Mouse (Mus musculus): ENCODE measurements at regions not wholly inside any gene's neighbourhood (a gene's known extent, or its start where the extent isn't known, plus 50 kb on each side); places are given as distances from the start of the nearest gene placed in this dataset.

GRCm38 (mm10) chr13:37290636-37291035 is 54.4 kb upstream of the Ly86 start:
- peaks cover 9% of the 10 kb centered on the region; the same call in 1 of the 2 replicates for H3K27me3 ChIP-seq (ENCODE audit: insufficient read depth, low read length)
- TF ChIP-seq CTCF (IDR thresholded peaks at IDR 0.05; ENCODE audit: low read depth, low read length), result no peak
- no peak for TF ChIP-seq GATA1 (IDR thresholded peaks at IDR 0.05; ENCODE audit: borderline replicate concordance, low read length)
- TF ChIP-seq GATA2 (IDR thresholded peaks at IDR 0.05; ENCODE audit: borderline replicate concordance, low read depth, low read length), result no peak
- TF ChIP-seq TAL1 (conservative IDR thresholded peaks at IDR 0.05; ENCODE audit: low read depth, low read length), result no peak
- no peak for TF ChIP-seq POLR2AphosphoS5 (IDR thresholded peaks at IDR 0.05; ENCODE audit: insufficient replicate concordance, low read depth, low read length)
- ATAC-seq (ENCODE audit: extremely low read depth, insufficient number of reproducible peaks, low FRiP score, poor library complexity, severe bottlenecking), result no peak

DNA sequence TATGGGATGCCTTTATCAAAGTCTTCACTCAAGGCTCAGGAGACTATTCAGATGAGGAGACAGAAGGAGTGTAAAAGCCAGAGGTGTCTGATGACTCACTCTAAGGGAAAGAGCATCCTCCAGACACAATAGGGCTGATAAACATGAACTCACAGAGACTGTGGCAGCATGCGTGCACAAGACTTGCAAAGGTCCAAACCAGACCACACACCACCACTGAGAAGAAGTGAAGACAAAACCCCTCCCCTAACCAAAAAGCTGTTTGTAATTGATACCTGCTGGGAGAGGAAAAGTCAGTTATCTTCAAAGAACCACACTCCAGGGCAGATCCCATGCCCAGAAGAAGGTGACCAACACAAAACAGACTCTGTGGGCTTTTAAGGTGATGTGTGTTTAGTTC is 56.0 kb upstream of the Ly86 start:
- DNase-seq (ENCODE audit: low spot score) (no peak), ATAC-seq (ENCODE audit: extremely low read depth, insufficient number of reproducible peaks, low FRiP score, poor library complexity, severe bottlenecking) (no peak)
- Histone ChIP-seq H3K4me3 (ENCODE audit: low read depth, low read length) (no peak overlapping the region), H3K27me3 (ENCODE audit: insufficient read depth, low read length) (0 out of 2 replicates have a peak, but pooled peaks cover 5% of the 10 kb centered on the region), H3K36me3 (replicated peaks) (no peaks in the 10 kb centered on the region), H3K9me3 (replicated peaks) (no peaks in the 10 kb centered on the region), H3K4me1 (ENCODE audit: insufficient read depth, low read depth, low read length) (no peaks in the 10 kb centered on the region)
- TF ChIP-seq POLR2AphosphoS5 (IDR thresholded peaks at IDR 0.05; ENCODE audit: insufficient replicate concordance, low read depth, low read length), result no peak
- no peak for TF ChIP-seq GATA1 (IDR thresholded peaks at IDR 0.05; ENCODE audit: borderline replicate concordance, low read length)
- TF ChIP-seq TAL1 (conservative IDR thresholded peaks at IDR 0.05; ENCODE audit: low read depth, low read length), result no peak
- no peak for TF ChIP-seq GATA2 (IDR thresholded peaks at IDR 0.05; ENCODE audit: borderline replicate concordance, low read depth, low read length)
- no peak for TF ChIP-seq CTCF (IDR thresholded peaks at IDR 0.05; ENCODE audit: low read depth, low read length)

More at GRCm38 (mm10) chr13:37290636-37291035, 54.4 kb upstream of the Ly86 start:
- no peak overlapping the region for H3K4me3 ChIP-seq (ENCODE audit: low read depth, low read length)
- DNase-seq (ENCODE audit: low spot score), result no peak
- no peaks in the 10 kb centered on the region for H3K9me3 ChIP-seq (replicated peaks)
- H3K36me3 ChIP-seq (replicated peaks), result no peaks in the 10 kb centered on the region
- no peaks in the 10 kb centered on the region for H3K4me1 ChIP-seq (ENCODE audit: insufficient read depth, low read depth, low read length)

- H3K4me1 ChIP-seq (ENCODE audit: insufficient read depth, low read depth, low read length), result no peaks in the 10 kb centered on the region
- H3K4me3 ChIP-seq (ENCODE audit: low read depth, low read length), result no peak overlapping the region
- no peaks in the 10 kb centered on the region for H3K9me3 ChIP-seq (replicated peaks)
- DNase-seq (ENCODE audit: low spot score) (no peak), ATAC-seq (ENCODE audit: extremely low read depth, insufficient number of reproducible peaks, low FRiP score, poor library complexity, severe bottlenecking) (no peak)
- no peaks in the 10 kb centered on the region for H3K36me3 ChIP-seq (replicated peaks)
- no peak for TF ChIP-seq TAL1 (conservative IDR thresholded peaks at IDR 0.05; ENCODE audit: low read depth, low read length)
- TF ChIP-seq GATA2 (IDR thresholded peaks at IDR 0.05; ENCODE audit: borderline replicate concordance, low read depth, low read length), result no peak
- no peak for TF ChIP-seq CTCF (IDR thresholded peaks at IDR 0.05; ENCODE audit: low read depth, low read length)
- no peak for TF ChIP-seq POLR2AphosphoS5 (IDR thresholded peaks at IDR 0.05; ENCODE audit: insufficient replicate concordance, low read depth, low read length)
- no peak for TF ChIP-seq GATA1 (IDR thresholded peaks at IDR 0.05; ENCODE audit: borderline replicate concordance, low read length)
- no peaks in the 10 kb centered on the region; the same call in 1 of the 2 replicates for H3K27me3 ChIP-seq (ENCODE audit: insufficient read depth, low read length)
These were observed 62.5 kb upstream of the Ly86 start for GRCm38 (mm10) chr13:37282515-37282914.

GRCm38 (mm10) chr13:37279078-37279789 is 65.8 kb upstream of the Ly86 start:
- no peak for DNase-seq (ENCODE audit: low spot score)
- H3K27me3 ChIP-seq (ENCODE audit: insufficient read depth, low read length), result no peaks in the 10 kb centered on the region; the same call in 1 of the 2 replicates

DNA sequence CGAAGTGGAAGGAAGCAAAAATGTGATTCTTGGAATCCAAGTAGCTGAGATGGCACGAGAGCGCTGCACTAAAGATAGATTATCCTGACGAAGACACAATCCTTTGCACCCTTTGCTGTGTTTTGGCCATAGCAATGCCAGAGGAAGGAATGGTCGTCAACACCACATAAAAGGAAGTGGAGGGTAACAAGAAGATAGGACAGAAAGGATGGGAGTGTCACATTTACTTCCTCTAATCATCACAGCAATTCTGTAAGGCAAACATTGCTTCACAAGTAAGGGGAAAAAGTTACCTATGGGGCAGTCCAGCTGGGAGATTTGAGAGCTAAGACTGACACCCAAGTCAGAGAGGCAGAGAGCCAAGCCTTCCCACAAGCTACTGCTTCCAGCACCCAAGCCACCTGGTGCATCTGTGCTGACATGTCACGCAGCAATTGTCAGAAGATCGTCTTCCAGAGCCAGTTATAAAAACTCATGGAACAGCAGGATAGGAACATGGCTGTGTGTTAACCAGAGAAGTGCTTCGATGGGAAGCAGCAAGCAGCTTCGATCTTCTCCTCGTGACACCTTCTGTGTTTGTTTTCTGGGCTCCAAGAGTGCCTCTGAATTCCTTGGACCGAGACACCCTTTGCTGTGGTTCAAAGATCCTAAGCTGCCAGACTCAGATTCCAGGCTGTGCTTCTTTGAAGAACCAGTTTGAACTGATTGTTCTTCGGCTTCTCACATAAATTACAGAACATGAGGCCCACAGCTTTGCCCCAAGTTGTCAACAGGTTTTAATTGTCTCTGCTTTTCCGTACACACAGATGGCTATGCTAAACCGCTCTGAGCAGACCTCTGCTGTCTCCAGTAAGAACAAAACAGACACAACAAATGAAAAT is 95.2 kb upstream of the Ly86 start:
- no peaks in the 10 kb centered on the region for H3K4me1 ChIP-seq (ENCODE audit: insufficient read depth, low read depth, low read length)
- ATAC-seq (ENCODE audit: extremely low read depth, insufficient number of reproducible peaks, low FRiP score, poor library complexity, severe bottlenecking), result no peak
- no peak overlapping the region for H3K4me3 ChIP-seq (ENCODE audit: low read depth, low read length)
- H3K27me3 ChIP-seq (ENCODE audit: insufficient read depth, low read length), result peaks cover 2% of the 10 kb centered on the region
- DNase-seq (ENCODE audit: low spot score), result no peak
- no peaks in the 10 kb centered on the region for H3K36me3 ChIP-seq (replicated peaks)
- H3K9me3 ChIP-seq (replicated peaks), result no peaks in the 10 kb centered on the region
- no peak for TF ChIP-seq POLR2AphosphoS5 (IDR thresholded peaks at IDR 0.05; ENCODE audit: insufficient replicate concordance, low read depth, low read length)
- TF ChIP-seq GATA2 (IDR thresholded peaks at IDR 0.05; ENCODE audit: borderline replicate concordance, low read depth, low read length), result no peak
- no peak for TF ChIP-seq CTCF (IDR thresholded peaks at IDR 0.05; ENCODE audit: low read depth, low read length)
- TF ChIP-seq GATA1 (IDR thresholded peaks at IDR 0.05; ENCODE audit: borderline replicate concordance, low read length), result no peak
- TF ChIP-seq TAL1 (conservative IDR thresholded peaks at IDR 0.05; ENCODE audit: low read depth, low read length), result no peak

More at GRCm38 (mm10) chr13:37279078-37279789, 65.8 kb upstream of the Ly86 start:
- no peaks in the 10 kb centered on the region for H3K9me3 ChIP-seq (replicated peaks)
- no peaks in the 10 kb centered on the region for H3K4me1 ChIP-seq (ENCODE audit: insufficient read depth, low read depth, low read length)
- TF ChIP-seq CTCF (IDR thresholded peaks at IDR 0.05; ENCODE audit: low read depth, low read length) (peak; percentile 31; the same call in 1 of the 2 replicates), POLR2AphosphoS5 (IDR thresholded peaks at IDR 0.05; ENCODE audit: insufficient replicate concordance, low read depth, low read length) (no peak), GATA1 (IDR thresholded peaks at IDR 0.05; ENCODE audit: borderline replicate concordance, low read length) (no peak)
- H3K4me3 ChIP-seq (ENCODE audit: low read depth, low read length), result no peak overlapping the region
- H3K36me3 ChIP-seq (replicated peaks), result no peaks in the 10 kb centered on the region
- ATAC-seq (ENCODE audit: extremely low read depth, insufficient number of reproducible peaks, low FRiP score, poor library complexity, severe bottlenecking), result no peak

DNA sequence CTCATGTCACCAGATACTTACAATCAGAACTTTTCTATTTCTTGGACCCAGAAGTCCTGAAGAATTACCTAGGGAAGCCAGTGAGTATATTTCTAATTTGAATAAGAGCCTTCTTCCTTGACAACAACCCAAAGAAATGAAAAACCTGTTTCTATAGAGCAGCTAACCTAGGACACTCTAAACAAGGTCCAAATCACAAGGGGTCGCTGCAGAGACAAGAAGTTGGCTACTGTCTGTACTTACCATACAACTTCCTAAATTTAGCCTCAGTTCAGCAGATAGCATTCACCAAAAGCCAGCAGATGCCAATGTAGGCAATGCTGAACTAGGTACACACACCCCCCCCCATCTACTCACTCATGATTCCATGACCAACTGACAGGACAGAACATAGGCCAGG is 96.3 kb upstream of the Ly86 start:
- TF ChIP-seq POLR2AphosphoS5 (IDR thresholded peaks at IDR 0.05; ENCODE audit: insufficient replicate concordance, low read depth, low read length) (no peak), CTCF (IDR thresholded peaks at IDR 0.05; ENCODE audit: low read depth, low read length) (no peak), TAL1 (conservative IDR thresholded peaks at IDR 0.05; ENCODE audit: low read depth, low read length) (no peak), GATA1 (IDR thresholded peaks at IDR 0.05; ENCODE audit: borderline replicate concordance, low read length) (no peak), GATA2 (IDR thresholded peaks at IDR 0.05; ENCODE audit: borderline replicate concordance, low read depth, low read length) (no peak)
- H3K4me3 ChIP-seq (ENCODE audit: low read depth, low read length), result no peak overlapping the region
- peaks cover 2% of the 10 kb centered on the region for H3K27me3 ChIP-seq (ENCODE audit: insufficient read depth, low read length)
- no peaks in the 10 kb centered on the region for H3K4me1 ChIP-seq (ENCODE audit: insufficient read depth, low read depth, low read length)
- H3K9me3 ChIP-seq (replicated peaks), result no peaks in the 10 kb centered on the region
- no peak for ATAC-seq (ENCODE audit: extremely low read depth, insufficient number of reproducible peaks, low FRiP score, poor library complexity, severe bottlenecking)
- DNase-seq (ENCODE audit: low spot score), result no peak
- no peaks in the 10 kb centered on the region for H3K36me3 ChIP-seq (replicated peaks)
